Mouse (Mus musculus): ENCODE data around the gene Zfhx2. TPM values are rescaled to one million over a fixed set of nuclear protein-coding genes. Genes with fewer than 3 reads are reported as not detected.
A peak's percentile ranks its signal among the peaks of the same experiment; 100 is the strongest.

Zfhx2 gene
- total RNA-seq, 2 experiments from 2014 or later: 52.0 to 64.3 TPM

DNA sequence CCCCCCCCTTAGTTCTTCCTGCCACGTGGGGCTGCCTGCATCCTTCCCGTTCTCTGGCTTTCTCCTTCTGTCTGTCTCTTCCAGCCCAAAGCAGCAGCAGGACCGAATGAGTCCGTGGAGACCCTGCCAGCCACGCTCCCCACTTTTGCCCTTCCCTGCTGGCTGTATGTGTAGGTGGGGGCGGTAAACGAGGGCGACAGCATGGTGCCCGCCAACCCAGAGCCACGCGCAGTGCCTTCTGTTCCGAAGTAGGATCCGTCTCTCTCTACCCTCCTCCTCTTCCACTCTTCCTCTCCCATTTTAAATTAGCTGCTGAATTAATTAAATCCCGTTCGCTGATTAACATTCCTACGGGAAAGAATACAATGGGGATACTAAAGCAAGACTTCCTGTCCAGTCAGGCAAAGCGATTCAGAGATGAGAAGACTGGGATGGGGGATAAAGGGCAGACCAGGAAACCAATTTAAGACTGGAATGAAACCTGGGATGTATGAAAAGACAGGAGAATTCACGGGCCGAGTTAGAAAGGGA lies 59.4 kb downstream of the Zfhx2 start:
- peak in 1 of 2 experiments; percentile 46 for DNase-seq

GRCm38 (mm10) chr14:55029034-55029698 lies 63.0 kb downstream of the Zfhx2 start:
- no peak for DNase-seq

GRCm38 (mm10) chr14:55028333-55028835 lies 63.7 kb downstream of the Zfhx2 start:
- no peak for DNase-seq

DNA sequence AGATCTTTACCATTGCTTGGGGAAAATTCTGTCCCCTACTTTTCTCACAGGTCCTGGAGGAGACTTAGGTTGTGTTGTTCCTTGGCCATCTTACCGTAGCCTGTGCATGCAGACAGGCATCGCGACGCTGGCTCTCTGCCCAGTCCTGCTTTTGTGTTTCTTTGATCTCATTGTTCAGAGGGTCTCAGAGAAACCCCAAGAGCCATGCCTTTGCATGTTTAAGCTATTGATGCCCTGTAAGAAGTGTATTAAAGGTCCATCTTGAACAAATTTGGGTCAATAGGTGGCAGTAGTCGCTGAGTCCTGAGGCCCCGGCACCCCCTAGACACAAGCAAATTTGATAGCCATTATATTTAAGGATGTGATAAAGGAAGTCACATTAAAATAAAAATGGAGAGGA lies 64.5 kb downstream of the Zfhx2 start:
- DNase-seq: no peak

DNA sequence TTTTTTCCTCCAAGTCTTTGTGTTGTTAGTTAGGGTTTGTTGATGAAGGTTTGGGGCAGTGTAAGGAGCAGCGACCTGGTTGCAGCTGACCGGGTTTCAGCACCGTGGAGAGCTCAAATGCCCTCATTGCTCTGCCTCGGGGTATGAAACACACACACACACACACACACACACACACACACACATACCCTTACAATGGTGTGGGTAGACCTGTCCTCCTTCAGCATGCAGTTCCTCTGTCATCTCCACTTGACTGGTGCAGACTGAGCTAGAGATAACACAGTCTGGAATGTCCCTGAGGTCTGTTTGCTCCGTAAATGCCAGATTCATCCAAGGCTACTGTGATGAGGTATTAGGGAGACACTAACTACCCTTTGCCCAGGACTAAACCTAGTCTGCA lies 64.9 kb downstream of the Zfhx2 start:
- DNase-seq: no peak

GRCm38 (mm10) chr14:55025527-55025926 lies 66.6 kb downstream of the Zfhx2 start:
- DNase-seq: no peak

GRCm38 (mm10) chr14:55024236-55024635 lies 67.9 kb downstream of the Zfhx2 start:
- peak; percentile 49 to 57 for DNase-seq

- DNase-seq: no peak
These were observed 69.1 kb downstream of the Zfhx2 start for GRCm38 (mm10) chr14:55023011-55023410.

DNA sequence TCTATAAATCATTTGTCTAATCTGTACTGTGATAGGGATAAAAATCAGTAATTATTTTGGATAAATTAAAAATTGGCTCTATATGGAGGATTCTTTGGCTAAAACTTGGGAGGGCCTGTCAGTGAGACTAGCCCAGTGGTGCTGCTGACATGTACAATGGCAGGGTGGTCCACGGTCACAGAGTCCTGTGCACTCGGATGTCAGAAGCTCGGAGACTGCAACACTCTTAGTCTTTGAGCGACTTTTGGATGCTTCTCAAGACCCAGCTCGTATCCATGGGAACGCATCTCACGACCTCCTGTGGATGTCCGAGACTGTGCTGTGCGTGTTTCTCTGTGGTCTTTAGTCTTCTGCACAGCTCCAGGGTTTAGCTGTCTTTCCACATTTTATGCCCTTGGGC lies 71.7 kb downstream of the Zfhx2 start:
- no peak for DNase-seq

GRCm38 (mm10) chr14:55016876-55017275 lies 75.2 kb downstream of the Zfhx2 start:
- no peak for DNase-seq

- no peak for DNase-seq
These were observed 76.4 kb downstream of the Zfhx2 start for GRCm38 (mm10) chr14:55015767-55016111.

- DNase-seq: peak; percentile 99
These were observed 76.9 kb downstream of the Zfhx2 start, which contains the start of gene Ngdn for GRCm38 (mm10) chr14:55014991-55015766. Gene Ngdn, plus strand, starts transcription at chr14:55015454.

- no peak for DNase-seq
These were observed 77.5 kb downstream of the Zfhx2 start for GRCm38 (mm10) chr14:55014591-55014990.

- no peak for DNase-seq
These were observed 81.0 kb downstream of the Zfhx2 start for GRCm38 (mm10) chr14:55011116-55011515.

Other genes with a start within 250 kb of the Zfhx2 start
- gene Homez, start 221.4 kb downstream of the Zfhx2 start, total RNA-seq (2021): 10 to 100 TPM; 21.2 to 25.8 TPM
- 10 to 100 TPM; 17.9 to 20.7 TPM for gene Ppp1r3e, start 214.8 kb downstream of the Zfhx2 start, total RNA-seq (2021)
- 100 to 1,000 TPM; 120 to 126 TPM for gene Bcl2l2, start 208.9 kb downstream of the Zfhx2 start, total RNA-seq (2021)
- 10 to 100 TPM in 1 of 2 experiments, 1 to 10 TPM in 1; 7.5 to 14.5 TPM for gene Gm20521, start 208.9 kb downstream of the Zfhx2 start, total RNA-seq (2021)
- gene Pabpn1, start 199.8 kb downstream of the Zfhx2 start, total RNA-seq (2021): 100 to 1,000 TPM; 231 to 275 TPM
- gene Slc22a17, start 179.2 kb downstream of the Zfhx2 start, total RNA-seq (2021): 100 to 1,000 TPM; 661 to 670 TPM
- 10 to 100 TPM; 10.3 to 11.7 TPM for gene Efs, start 166.2 kb downstream of the Zfhx2 start, total RNA-seq (2021)
- not detected for gene Il25, start 159.6 kb downstream of the Zfhx2 start, total RNA-seq (2021)
- 10 to 100 TPM; 70.3 to 80.4 TPM for gene Cmtm5, start 156.1 kb downstream of the Zfhx2 start, total RNA-seq (2021)
- 1 to 10 TPM; 1.1 to 2.3 TPM for gene Myh6, start 125.4 kb downstream of the Zfhx2 start, total RNA-seq (2021)
- gene Gm17428, start 115.4 kb downstream of the Zfhx2 start, total RNA-seq (2021): not detected
- 1 to 10 TPM; 7.9 to 9.2 TPM for gene Myh7, start 97.7 kb downstream of the Zfhx2 start, total RNA-seq (2021)
- 10 to 100 TPM; 30.7 to 33.8 TPM for gene Ngdn, start 76.9 kb downstream of the Zfhx2 start, total RNA-seq (2021)
- 10 to 100 TPM; 18.2 to 19.6 TPM for gene Thtpa, start 2.5 kb upstream of the Zfhx2 start, total RNA-seq (2021)
- 10 to 100 TPM; 17.4 to 19.2 TPM for gene Ap1g2, start 14.3 kb upstream of the Zfhx2 start, total RNA-seq (2021)
- 100 to 1,000 TPM; 447 to 471 TPM for gene Jph4, start 24.6 kb upstream of the Zfhx2 start, total RNA-seq (2021)
- not detected for gene Dhrs2, start 129.7 kb upstream of the Zfhx2 start, total RNA-seq (2021)